Comparison of ENCODE assay signal across 9 mouse cellular contexts in the genomic region with DNA sequence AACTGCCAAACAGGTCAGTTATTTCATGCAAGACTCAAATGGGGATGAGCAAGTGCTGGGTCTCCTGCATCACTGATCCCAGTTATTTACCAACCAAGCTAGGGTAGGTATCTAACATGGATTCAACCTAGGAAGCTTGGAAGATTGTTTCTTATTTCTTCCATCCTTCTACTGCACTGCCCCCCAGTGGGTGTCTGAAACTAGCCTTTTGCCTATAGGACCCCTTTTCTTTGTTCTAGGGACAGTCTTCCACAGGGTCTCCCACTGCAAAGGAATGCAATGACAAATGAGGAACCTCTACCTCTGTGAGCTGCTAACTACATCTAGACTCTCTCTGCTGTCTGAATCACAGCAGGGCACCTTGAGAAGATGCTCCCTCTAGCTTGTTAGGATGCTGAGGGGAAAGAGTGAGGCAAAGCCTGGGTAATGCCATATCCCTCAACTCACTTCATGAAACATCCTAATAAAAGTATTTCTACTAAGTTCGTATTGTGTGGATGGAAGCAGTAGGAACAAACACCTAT. TPM values are rescaled to one million over a fixed set of nuclear protein-coding genes. Genes with fewer than 3 reads are reported as not detected.
DNase-seq lines count a peak whose midpoint lies in the region; ATAC-seq and TF ChIP-seq lines count a peak whose summit lies in the region.
"Had no signal": no experiment of that assay in that cellular context is flagged by ENCODE, and none has a peak within 500 bp of the region (broad histone marks: within the 10 kb centered on the region; RNA-seq: fewer than 3 reads in every experiment).

No protein-coding gene starts in this region.

- peaks cover 36% of the 10 kb centered on the region for H3K36me3 ChIP-seq in heart, embryonic 16.5 days (ENCODE audit: control insufficient read depth, insufficient read depth)
- H3K36me3 ChIP-seq in E14TG2a.4 (ENCODE audit: insufficient read depth, low read length), result peaks cover 82% of the 10 kb centered on the region
- H3K36me3 ChIP-seq in forebrain, embryonic 11.5 days (ENCODE audit: control insufficient read depth, insufficient read depth, low read length), result peaks cover 11% of the 10 kb centered on the region
- peaks cover 48% of the 10 kb centered on the region for H3K36me3 ChIP-seq in liver, embryonic 15.5 days (replicated peaks)

- H3K9ac ChIP-seq in heart, embryonic 16.5 days (ENCODE audit: low read length), result no peak overlapping the region
- H3K9ac ChIP-seq in forebrain, embryonic 11.5 days (ENCODE audit: low read length), result no peak overlapping the region
- no peak overlapping the region for H3K9ac ChIP-seq in liver, embryonic 15.5 days

- 85% methylated on average over 1 of the region's 1 CpGs for WGBS in heart, embryonic 16.5 days
- 83% methylated on average over 1 of the region's 1 CpGs for WGBS in forebrain, embryonic 11.5 days
- 68% methylated on average over 1 of the region's 1 CpGs for WGBS in liver, embryonic 15.5 days (ENCODE audit: insufficient replicate concordance)

- DNase-seq in heart, postnatal 25 days (ENCODE audit: low spot score), result no peak
- no peak for DNase-seq in forebrain, embryonic 11.5 days (ENCODE audit: low spot score)
- no peak for DNase-seq in urinary bladder, postnatal 25 days (ENCODE audit: low spot score)
- DNase-seq in layer of hippocampus, adult 9-10 months (ENCODE audit: low spot score), result no peak
- DNase-seq in layer of hippocampus, adult 11-12 months (ENCODE audit: low spot score), result no peak
- DNase-seq: cerebellum, postnatal 14 days had no signal

- H3K4me3 ChIP-seq in heart, embryonic 16.5 days (ENCODE audit: low read length), result no peak overlapping the region
- peak overlapping the region; percentile 91 for H3K4me3 ChIP-seq in E14TG2a.4 (replicated peaks; ENCODE audit: low read length)
- no peak overlapping the region; the same call in 1 of the 2 replicates for H3K4me3 ChIP-seq in forebrain, embryonic 11.5 days (ENCODE audit: low read depth, low read length)
- H3K4me3 ChIP-seq in liver, embryonic 15.5 days (replicated peaks), result no peak overlapping the region

- no peak for ATAC-seq in heart, embryonic 16.5 days (replicated peaks; ENCODE audit: extremely low read depth, insufficient read depth, low FRiP score)
- ATAC-seq in forebrain, embryonic 11.5 days (replicated peaks; ENCODE audit: low FRiP score), result no peak
- no peak for ATAC-seq in liver, embryonic 15.5 days (ENCODE audit: insufficient read depth)

- TF ChIP-seq CTCF in E14TG2a.4 (conservative IDR thresholded peaks at IDR 0.05; ENCODE audit: low read length), result peak; percentile 14

- no peaks in the 10 kb centered on the region for H3K27me3 ChIP-seq in heart, embryonic 16.5 days (ENCODE audit: control insufficient read depth, insufficient read depth, low read length)
- H3K27me3 ChIP-seq in E14TG2a.4 (ENCODE audit: insufficient read depth, low read length), result no peaks in the 10 kb centered on the region
- no peaks in the 10 kb centered on the region for H3K27me3 ChIP-seq in forebrain, embryonic 11.5 days (ENCODE audit: control insufficient read depth, insufficient read depth, low read length)
- no peaks in the 10 kb centered on the region for H3K27me3 ChIP-seq in liver, embryonic 15.5 days

- H3K4me2 ChIP-seq in heart, embryonic 16.5 days (ENCODE audit: low read depth, low read length), result 0 out of 2 replicates have a peak overlapping the region, but pooled peaks have one; percentile 90
- H3K4me2 ChIP-seq in forebrain, embryonic 11.5 days (ENCODE audit: low read depth, low read length, severe bottlenecking), result no peak overlapping the region
- peak overlapping the region; percentile 68 for H3K4me2 ChIP-seq in liver, embryonic 15.5 days

- no peak overlapping the region for H3K27ac ChIP-seq in heart, embryonic 16.5 days (ENCODE audit: low read length)
- H3K27ac ChIP-seq in forebrain, embryonic 11.5 days (ENCODE audit: low read depth, low read length), result 0 out of 2 replicates have a peak overlapping the region, but pooled peaks have one; percentile 18
- no peak overlapping the region for H3K27ac ChIP-seq in liver, embryonic 15.5 days (replicated peaks)

- H3K4me1 ChIP-seq in heart, embryonic 16.5 days (ENCODE audit: control insufficient read depth, insufficient read depth, low read length), result peaks cover 35% of the 10 kb centered on the region
- peaks cover 72% of the 10 kb centered on the region for H3K4me1 ChIP-seq in E14TG2a.4 (replicated peaks; ENCODE audit: low read depth, low read length)
- H3K4me1 ChIP-seq in forebrain, embryonic 11.5 days (replicated peaks; ENCODE audit: control insufficient read depth, insufficient read depth, low read length), result peaks cover 23% of the 10 kb centered on the region
- peaks cover 62% of the 10 kb centered on the region for H3K4me1 ChIP-seq in liver, embryonic 15.5 days (replicated peaks)

- intact Hi-C loops in heart, postnatal 25 days (cut with DNase I), result no loop called here

- H3K9me3 ChIP-seq in heart, embryonic 16.5 days (replicated peaks; ENCODE audit: control insufficient read depth, low read length), result no peaks in the 10 kb centered on the region
- H3K9me3 ChIP-seq in E14TG2a.4 (ENCODE audit: low read length), result no peaks in the 10 kb centered on the region
- H3K9me3 ChIP-seq in forebrain, embryonic 11.5 days (ENCODE audit: control insufficient read depth, low read length), result no peaks in the 10 kb centered on the region
- H3K9me3 ChIP-seq in liver, embryonic 15.5 days (replicated peaks), result no peaks in the 10 kb centered on the region

RNA-seq across cellular contexts. Expression of gene Rps28, which starts 1.9 kb away (rescaled TPM):
- 388 and 436 TPM in 2 replicates for polyA plus RNA-seq in heart, embryonic 16.5 days (2015; fragmentation: Nextera tagmentation; extraction: Ambion mirVana)
- 100 to 1,000 TPM; 707 to 763 TPM for total RNA-seq in heart, postnatal 25 days (2021)
- 758 and 759 TPM in 2 replicates for polyA plus RNA-seq in forebrain, embryonic 11.5 days (2014; fragmentation: Nextera tagmentation; extraction: Ambion mirVana)
- polyA plus RNA-seq in liver, embryonic 15.5 days (2015; fragmentation: Nextera tagmentation; extraction: Ambion mirVana), result 356 and 444 TPM in 2 replicates

RNA-seq across cellular contexts. Expression of gene Ndufa7, which starts 1.9 kb away (rescaled TPM):
- polyA plus RNA-seq in heart, embryonic 16.5 days (2015; fragmentation: Nextera tagmentation; extraction: Ambion mirVana), result 535 and 549 TPM in 2 replicates
- 100 to 1,000 TPM; 599 to 648 TPM for total RNA-seq in heart, postnatal 25 days (2021)
- polyA plus RNA-seq in forebrain, embryonic 11.5 days (2014; fragmentation: Nextera tagmentation; extraction: Ambion mirVana), result 374 and 400 TPM in 2 replicates
- 240 and 251 TPM in 2 replicates for polyA plus RNA-seq in liver, embryonic 15.5 days (2015; fragmentation: Nextera tagmentation; extraction: Ambion mirVana)

RNA-seq across cellular contexts. Expression of gene Kank3, which starts 12.2 kb away (rescaled TPM):
- 48.5 and 58.7 TPM in 2 replicates for polyA plus RNA-seq in heart, embryonic 16.5 days (2015; fragmentation: Nextera tagmentation; extraction: Ambion mirVana)
- 10 to 100 TPM; 55.0 to 69.3 TPM for total RNA-seq in heart, postnatal 25 days (2021)
- 30.4 and 31.1 TPM in 2 replicates for polyA plus RNA-seq in forebrain, embryonic 11.5 days (2014; fragmentation: Nextera tagmentation; extraction: Ambion mirVana)
- 10.4 and 12.8 TPM in 2 replicates for polyA plus RNA-seq in liver, embryonic 15.5 days (2015; fragmentation: Nextera tagmentation; extraction: Ambion mirVana)

RNA-seq across cellular contexts. Expression of gene Cd320, which starts 20.4 kb away (rescaled TPM):
- 37.6 and 41.9 TPM in 2 replicates for polyA plus RNA-seq in heart, embryonic 16.5 days (2015; fragmentation: Nextera tagmentation; extraction: Ambion mirVana)
- total RNA-seq in heart, postnatal 25 days (2021), result 10 to 100 TPM; 30.6 to 31.9 TPM
- polyA plus RNA-seq in forebrain, embryonic 11.5 days (2014; fragmentation: Nextera tagmentation; extraction: Ambion mirVana), result 62.9 and 74.6 TPM in 2 replicates
- 14.4 and 14.7 TPM in 2 replicates for polyA plus RNA-seq in liver, embryonic 15.5 days (2015; fragmentation: Nextera tagmentation; extraction: Ambion mirVana)

RNA-seq across cellular contexts. Expression of gene Angptl4, which starts 40.9 kb away (rescaled TPM):
- 16.4 and 20.5 TPM in 2 replicates for polyA plus RNA-seq in heart, embryonic 16.5 days (2015; fragmentation: Nextera tagmentation; extraction: Ambion mirVana)
- 10 to 100 TPM in 1 of 2 experiments, 1 to 10 TPM in 1; 8.4 to 21.7 TPM for total RNA-seq in heart, postnatal 25 days (2021)
- polyA plus RNA-seq in forebrain, embryonic 11.5 days (2014; fragmentation: Nextera tagmentation; extraction: Ambion mirVana), result 16.6 and 20.9 TPM in 2 replicates
- polyA plus RNA-seq in liver, embryonic 15.5 days (2015; fragmentation: Nextera tagmentation; extraction: Ambion mirVana), result 23.0 and 27.6 TPM in 2 replicates
